Mouse (Mus musculus) cerebellum, adult 9-11 months (tissue): ENCODE measurements around the gene Tex33.

ENCODE experiments used
- DNase-seq: peaks from one replicate; pipeline ENCODE4 v3.0.0; 2022

Gene Tex33

DNA sequence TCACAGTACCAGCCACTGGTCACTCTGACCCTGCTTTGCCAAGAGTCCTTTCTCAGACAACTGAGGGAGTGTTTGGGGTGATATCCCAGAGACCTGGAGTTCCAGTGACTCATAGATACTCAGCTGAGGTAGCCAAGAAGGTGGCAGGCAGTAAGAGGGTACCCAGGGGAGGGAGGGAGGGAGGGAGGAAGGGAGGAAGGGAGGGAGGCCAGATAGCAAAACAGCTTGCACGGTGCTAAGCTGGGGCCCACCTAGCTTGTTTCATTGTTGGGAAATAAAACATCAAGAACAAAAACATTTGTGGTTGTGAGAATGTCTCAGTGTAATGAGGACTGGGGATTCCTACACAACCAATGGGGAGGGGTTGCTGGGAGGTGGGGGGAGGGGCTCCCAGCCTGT is 18.0 kb upstream of the Tex33 start:
- no peak for DNase-seq

DNA sequence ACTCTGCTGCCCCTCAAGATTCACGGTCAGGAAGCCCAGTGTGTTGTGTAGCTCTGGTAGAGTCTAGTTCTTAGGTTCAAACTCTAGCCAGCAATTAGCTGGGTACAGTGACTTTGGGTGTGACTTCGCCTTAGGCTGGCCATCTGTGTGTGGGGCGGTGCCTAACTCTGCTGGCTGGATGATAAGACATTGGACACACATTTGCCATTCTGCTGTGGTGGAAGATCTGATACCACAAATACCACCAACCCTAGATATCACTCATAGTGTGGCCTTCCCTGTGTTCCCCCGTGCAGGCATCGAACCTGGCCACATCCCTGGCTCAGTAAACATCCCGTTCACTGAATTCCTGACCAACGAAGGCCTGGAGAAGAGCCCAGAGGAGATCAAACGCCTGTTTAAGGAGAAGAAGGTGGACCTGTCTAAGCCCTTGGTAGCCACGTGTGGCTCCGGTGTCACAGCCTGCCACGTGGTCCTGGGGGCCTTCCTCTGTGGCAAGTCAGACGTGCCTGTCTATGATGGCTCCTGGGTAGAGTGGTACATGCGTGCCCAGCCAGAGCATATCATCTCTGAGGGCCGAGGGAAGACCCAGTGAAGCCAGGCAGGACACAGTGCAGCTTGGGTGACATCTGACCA is 17.5 kb upstream of the Tex33 start:
- no peak for DNase-seq

DNA sequence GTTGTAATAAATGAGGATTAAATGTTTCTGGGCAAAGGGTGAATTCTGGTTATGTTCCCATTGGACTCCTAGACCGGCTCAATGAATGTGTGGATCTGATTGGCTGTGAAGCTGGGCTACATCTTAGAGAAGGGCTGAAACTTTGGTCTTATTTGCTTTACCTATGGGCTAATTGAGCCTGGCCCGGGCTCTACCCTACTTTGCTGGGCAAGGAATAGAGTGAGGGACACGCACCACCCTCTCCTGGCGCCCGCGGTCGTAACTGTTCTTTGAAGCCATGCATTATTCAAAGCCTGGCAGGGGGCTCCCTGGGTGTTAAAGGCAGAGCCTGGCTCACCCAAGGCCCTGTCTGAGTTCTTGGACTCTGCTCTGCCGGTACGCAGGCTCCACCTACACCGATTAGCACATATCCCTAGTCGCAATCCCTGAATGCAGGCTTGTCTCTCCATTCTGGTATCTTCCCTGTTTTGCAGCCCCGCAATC is 13.9 kb upstream of the Tex33 start:
- DNase-seq = no peak

DNA sequence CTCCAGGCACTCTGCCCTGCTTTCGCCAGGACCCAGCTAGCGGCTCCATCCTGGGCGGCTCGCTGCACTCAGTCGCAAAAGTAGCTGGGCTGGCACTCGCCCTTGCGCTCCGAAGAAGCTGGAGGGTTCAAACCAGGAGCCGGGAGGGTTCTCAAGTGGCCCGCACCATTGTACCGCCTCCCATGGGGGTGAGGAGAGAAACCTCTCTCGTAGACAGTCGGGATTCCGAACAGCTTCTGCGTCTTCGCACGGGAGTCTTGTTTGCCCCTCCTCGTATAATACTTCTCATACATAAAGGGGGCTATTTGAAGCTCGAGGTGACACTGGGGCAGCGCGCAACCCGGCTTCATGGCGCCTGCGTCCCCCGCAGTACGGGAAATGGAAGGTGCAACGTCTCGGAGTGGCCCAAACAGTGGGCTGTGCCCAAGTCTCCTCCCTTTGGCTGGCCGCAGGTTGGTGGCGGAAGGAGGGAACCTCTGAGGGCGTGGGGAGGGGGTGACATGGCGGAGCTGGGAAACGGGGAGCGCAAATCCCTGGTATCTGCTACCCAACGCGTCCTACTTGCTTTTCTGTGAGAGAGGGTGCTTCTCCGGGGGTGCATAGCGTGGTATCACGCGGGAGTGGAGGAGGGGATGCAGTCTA is 10.7 kb upstream of the Tex33 start, which contains the start of gene Mpst:
Mpst (plus strand) TSS at position 124 of the 642 bp plus-strand sequence.
- DNase-seq = peak; percentile 91

DNA sequence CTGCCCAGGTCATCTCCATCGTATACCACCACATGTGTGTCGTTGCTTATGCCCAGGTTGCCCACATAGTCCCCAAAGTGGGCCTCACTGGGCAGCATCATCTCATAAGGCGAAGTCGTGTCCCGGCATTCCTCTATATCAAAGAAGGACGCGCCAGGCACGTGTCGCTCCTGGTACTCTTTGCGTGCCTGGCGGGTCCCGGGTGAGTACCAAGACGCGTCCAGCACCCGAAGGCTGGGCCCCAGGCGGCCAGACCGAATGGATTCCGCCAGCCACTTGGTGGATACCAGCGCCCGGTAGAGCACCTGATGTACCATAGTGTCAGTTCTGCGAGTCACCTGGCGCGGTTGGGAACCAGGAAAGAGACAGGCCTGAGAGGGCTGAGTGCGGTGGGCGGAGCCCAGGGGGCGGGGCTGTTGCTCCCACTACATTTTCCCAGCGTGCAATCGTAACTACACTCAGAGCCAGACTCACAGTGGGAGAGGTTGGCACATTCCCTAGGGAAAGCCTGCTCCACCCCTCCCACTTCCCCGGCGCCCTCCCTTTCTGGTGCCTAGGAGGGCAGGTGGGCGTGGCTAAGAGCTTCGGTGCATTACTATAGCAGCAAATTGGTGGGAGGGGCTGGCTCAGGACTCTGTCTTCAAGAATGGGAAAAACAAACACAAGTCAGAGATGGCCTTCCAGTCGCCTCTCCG is 10.0 kb upstream of the Tex33 start, which contains the start of gene Tst:
Tst (minus strand) TSS at position 391 of the 695 bp plus-strand sequence.
- peak; percentile 91 for DNase-seq

DNA sequence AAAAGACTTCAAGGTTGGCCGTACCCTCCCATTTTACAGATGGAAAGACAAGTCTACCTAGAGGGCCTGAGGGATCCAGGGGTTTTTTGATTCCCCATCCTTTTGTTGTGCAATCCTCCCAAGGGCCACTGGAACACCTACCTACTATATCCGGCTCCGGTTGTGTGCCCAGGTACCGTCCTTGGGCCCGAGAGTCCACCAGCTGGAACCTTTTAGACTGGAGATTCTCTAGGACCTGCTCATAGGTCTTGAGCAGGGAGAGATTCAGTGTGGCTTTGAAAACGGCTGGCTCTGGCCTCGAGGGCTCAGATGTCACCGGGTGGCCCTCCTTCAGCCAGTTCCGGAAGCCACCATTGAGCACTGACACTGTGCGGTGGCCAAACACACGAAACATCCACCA is 9.4 kb upstream of the Tex33 start:
- no peak for DNase-seq

DNA sequence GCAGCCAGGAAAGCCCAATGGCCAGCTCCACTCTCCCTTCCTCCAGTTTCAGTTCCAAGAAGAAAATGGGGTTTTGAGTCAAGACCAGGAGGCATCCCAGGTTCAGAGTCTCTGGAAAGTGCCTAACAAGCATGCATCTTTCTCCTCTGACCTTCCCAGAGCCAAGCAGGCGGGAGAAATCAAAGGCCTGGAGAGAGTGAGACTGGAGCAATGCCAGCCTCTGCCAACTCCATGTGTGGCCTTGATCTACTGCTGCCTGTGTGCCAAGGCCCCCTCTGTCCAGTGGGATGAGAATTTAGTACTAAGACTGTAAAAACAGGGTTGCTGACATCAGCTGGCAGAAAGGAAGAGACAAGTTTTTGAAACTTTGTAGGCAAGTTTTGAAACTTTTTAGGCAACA is 8.2 kb upstream of the Tex33 start:
- DNase-seq = peak; percentile 49

DNA sequence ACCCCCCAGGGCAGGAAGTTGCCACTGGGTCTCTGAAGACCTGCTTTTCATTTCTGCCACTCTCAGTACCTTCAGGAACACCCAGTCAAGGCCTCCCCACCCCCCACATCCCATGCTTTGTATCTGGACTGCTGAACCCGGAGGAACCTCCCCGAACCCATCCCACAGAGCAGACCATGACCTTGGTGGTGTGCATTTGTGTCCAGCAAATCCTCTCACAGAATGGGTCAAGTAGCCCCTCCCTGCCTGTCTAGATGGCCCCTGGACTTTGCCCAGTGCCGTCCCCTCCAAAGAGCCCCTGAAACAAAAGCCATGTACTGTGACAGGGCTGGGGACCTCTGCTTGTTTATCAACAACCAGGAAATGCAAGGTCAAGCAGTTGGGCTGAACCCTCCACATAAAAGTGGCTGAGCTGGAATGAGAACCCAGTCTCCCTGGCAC is 7.6 kb upstream of the Tex33 start:
- no peak for DNase-seq

DNA sequence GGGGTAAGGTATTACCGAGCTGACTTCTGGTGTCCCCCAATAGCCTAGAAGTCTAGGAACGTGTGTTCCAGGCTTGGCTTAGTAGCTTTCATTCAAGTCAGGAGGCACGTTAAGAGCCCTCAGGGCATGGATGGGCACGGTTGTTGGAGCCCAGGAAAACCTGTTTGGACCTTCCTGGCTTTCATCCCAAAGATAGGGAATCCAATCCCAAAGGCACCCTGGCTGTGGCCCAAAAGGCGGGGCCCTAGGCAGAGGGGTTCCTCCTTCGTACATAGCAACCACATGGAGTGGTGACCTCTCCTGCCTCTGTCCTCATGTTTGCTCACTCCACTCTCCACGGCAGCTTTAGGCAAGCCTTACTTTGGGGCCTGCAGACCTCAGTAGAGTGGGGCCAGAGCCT is 6.7 kb upstream of the Tex33 start:
- no peak for DNase-seq

DNA sequence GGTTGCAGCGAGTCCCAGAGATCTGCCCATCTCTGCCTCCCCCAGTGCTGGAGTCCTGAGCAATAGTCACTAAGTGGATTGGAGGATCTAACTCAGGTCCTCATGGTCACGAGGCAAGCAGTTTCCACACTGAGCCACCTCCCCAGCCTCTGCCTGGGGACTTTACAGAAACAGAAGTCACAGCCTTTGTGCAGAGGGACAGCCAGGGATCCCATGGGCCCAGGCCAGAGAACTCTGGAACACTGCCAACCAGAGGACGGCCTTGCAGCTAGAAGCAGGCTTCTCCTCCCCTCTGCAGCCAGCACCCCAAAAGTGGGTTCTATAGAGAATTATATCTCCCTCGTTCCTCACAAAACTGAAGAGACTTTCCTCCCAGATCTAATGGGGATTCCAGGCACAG is 6.2 kb upstream of the Tex33 start:
- peak; percentile 63 for DNase-seq

DNA sequence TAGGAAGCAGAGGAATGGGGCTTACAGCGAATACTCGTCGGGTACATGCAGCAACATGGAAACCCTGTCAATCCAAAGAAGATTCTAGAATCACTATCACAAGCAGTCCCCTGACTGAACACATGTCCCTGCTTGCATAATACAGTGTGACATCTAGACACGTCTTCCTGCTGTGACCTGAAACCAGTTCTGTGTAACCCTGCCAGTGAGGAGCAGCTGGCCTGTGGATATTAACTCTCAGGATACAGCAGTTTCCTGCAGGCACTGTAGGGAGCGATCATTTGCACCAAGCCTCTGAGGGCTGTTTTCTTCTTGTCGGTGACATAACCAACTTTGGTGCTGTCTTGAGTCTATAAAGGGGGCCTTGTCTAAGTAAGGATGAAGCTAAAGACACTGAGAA is 5.6 kb upstream of the Tex33 start:
- DNase-seq = no peak

DNA sequence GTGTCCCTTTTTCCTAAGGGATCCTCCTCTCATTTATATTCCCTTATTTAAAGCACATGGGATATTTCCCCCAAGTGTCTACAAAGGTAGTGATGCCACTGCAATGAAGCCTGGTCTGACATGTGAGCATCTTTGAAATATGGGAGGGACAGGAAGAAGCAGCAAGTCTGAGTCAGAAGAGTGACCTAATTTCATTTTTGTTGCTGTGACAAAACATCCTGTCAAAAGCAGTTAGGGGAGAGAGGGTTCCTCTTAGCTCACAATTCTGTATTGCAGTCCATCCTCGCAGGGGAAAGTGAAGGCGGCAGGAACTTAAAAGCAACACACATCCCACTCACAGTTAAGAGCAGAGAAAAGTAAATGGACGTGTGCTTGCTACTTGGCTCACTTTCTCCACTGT is 4.9 kb downstream of the Tex33 start:
- DNase-seq = no peak

DNA sequence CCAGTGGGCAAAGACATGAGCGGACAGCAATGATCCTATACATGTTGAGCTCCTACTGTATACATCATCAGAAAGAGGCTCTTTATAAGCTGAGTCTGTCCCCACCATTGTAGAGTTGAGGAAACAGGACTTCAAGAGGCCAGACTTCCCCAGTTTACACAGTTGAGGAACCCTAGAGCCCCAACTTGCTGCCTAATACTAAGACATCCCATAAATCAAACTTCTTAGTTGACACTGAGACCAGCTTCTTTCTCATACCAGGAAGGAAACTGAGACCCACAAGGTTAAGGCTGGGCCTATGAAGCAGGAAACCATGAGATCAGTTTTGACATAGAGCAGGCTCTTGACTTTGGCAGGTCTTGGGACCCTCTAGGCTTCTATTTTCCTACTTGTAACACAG is 10.1 kb downstream of the Tex33 start:
- no peak for DNase-seq

DNA sequence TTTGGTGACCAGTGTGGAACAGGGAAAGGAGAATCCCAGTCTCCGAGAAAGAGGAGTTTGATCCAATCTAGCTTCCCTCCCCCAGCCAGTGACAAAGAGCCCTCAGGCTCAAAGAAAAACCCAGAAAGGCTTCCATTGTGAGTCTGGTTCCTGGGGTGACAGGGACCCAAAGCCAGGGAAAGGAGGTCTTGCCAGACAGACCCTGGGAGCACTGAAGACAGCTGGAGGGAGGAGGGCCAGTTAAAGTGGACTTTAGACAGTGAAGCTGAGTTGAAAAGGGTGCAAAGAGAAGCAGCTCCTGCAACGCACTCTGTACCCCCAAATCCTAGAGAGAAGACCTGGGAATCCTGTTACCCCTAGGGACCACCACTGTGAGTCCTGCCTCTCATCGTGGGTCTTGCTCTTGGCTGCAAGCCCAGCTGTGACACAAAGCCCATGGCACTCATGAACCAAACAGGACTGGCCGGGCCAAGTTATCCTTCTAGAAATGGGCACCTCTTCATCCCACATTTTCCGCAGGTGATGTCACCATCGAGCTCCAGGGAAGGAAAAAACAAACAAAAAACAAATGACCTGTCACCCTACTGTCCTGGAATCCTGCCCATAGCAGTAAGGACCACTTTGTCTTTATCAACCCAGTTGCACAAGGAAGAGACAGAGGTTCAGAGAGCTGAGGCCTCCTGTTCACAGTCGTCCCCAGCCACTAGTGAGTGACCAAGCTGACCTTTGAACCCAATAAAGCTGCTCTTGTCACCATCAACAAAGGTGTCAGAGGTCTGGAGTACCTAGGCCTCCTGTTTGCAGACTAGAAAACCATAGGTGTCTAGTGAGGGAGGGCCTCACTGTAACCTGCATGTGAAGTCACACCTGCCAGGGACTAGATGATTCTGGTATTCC is 11.2 kb downstream of the Tex33 start:
- peak; percentile 45 for DNase-seq

DNA sequence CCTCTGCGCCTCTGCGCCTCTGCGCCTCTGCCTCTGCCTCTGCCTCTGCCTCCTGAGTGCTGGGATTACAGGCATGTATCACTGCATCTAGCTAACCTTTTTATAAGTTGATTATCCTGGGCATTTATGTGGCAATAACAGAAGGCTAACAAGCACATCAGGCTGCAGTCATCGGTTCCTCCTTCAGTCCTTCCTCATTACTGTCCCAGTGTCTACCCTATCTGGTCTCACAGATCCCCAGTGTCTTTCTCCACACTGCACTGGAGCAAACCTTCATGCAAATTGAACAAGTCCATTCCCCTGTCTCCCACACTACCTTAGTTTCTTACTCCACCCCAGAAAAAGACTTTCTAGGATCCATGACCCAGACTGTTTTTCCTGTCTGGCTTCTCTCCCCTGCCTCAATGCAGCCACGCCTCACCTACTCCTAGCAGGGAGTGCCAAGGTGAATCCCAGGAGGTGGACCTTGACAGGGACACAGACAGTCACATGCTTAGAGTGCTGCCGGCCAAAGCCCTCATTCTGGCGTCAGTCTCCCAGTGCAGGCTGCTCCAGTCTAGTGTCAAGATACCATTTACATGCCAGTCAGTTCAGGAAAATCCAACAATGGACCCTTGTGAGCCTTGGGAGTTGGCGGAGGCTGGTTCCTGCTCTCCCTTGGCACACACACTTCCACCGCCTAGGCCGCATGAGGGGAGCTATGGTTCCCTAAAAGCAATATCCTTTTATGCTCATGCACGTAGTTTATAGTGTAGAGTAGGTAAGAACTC is 12.1 kb downstream of the Tex33 start:
- DNase-seq = peak; percentile 46

DNA sequence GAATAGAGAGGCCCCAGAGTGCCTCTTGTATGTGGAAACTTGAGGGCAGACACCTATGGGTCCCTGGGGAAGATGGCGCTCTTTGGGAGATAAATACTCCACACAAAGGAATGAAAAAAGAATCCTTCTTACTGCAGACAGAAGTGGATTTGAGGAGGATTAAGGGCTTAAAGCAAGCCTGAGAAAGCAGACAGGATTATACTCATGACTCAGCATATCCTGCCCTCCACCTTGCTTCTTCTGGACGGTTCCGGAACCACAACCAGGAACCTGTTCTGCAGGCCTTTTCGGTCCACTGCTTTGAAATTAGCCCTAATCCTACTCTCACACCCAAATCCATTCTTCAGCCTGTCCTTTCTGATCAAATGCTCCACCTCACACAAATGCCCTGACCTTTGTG is 13.6 kb downstream of the Tex33 start:
- no peak for DNase-seq

DNA sequence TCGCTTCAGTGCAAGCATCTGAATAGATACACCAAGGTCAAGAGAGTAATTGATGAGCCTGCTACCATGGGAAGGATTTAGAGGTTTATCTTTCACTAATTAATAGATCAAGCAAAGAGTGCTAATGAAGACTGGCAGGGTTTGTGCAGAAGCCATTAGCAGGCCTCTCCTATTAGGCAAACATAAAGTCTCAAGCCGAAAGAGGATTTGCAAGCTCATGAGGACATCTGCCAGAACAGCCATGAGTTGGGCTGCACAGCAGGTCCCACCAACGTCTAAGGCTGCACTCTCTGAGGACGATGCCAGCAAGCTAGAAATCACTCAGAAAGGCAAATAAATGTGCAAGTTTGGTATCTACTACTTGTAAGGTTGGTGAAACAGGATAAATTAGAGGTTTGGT is 15.0 kb downstream of the Tex33 start:
- DNase-seq = no peak

DNA sequence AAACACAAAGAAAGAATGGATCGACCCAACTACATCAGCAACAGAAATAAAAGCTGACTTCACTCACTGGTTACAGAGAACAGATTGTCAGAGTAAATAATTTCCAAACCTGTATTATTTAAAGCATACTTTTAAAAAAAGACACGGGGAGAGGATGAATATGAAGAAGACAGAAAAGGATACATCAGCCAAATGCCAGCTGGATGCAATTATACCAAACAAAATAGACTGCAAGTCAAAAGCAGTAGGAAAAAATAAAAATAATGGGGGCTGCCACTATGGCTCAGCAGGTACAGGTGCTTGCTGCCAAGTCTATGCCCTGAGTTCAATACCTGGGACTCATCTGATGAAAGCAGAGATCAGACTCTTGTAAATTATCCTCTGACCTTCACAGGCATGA is 15.5 kb downstream of the Tex33 start:
- no peak for DNase-seq

DNA sequence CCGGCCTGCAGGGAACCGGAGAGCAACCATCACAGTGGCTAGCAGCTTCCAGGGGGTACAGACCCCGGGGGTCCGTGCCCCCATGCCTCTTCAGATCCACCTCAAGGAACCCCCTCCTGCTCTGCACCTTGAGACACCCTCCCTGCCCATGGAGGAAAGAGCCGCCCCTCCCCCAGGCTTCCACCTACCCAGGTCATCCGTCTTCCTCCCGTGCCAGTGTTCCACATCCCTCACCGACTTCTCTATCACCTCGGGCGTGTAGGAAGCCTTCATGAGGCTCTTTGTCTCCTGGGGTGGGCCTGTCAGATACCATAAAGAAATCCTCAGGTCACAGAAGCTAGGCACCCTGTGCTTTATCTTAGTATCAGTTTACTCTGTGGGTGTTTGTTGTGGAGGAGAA is 17.2 kb downstream of the Tex33 start:
- DNase-seq = no peak

DNA sequence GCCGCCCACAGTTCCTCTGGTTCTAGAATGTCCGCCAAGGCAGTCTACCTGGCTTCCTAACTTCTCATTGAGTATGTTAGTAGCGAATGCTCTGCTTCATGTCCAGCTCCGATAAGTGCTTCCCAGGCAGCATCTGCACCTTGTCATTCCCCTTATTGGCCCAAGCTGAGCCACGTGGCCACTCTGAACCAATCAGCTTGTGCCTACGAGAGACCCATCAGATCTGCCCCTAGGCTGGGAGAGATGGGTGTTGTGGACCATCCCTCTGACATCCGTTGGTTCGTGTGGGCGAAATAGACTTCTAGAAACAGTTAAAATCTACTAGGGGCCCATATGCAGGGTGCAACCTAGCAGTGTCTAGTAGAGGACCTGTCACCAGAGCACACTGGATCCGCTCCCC is 17.9 kb downstream of the Tex33 start:
- no peak for DNase-seq

DNA sequence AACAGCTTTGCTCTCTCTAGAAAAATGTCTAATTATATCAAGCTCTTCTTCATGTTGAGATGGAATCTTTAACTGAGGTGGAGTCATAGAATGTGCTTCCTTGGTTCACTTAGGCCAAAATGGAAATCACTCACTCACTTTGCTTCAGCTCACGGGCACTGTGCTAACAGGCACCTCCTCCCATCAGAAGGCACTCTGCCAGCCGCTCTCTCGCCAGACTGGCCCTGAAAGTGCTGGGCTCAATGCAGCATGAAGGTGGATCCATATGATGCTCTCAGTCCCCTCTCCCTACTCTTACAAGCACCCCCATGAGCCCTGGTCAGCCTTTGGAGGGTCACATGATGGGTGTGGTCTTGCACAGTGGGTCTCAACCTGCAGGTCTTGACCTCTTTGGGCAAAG is 21.5 kb downstream of the Tex33 start:
- DNase-seq = no peak

DNA sequence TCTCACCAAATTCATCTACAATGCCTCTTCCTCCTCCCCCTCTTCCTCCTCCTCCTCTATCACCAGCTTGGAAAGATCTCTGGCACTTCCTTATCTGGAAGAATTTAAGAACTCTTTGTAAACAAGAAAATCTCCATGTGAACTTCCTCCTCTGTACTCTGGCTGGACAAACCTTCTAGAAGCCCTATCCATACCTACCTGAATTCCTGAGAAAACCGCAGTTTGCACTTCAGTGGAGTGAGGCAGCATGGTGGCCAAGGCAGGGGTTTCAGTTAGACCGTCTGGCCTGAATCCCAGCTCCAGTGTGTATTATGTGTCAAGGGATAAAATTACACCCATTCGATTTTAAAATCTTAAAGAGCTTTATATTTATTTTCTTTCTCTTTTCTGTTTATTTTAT is 22.9 kb downstream of the Tex33 start:
- no peak for DNase-seq
